Mouse (Mus musculus): Measurements from ENCODE around the gene Glb1l2. TPM values are rescaled to one million over a fixed set of nuclear protein-coding genes. Genes with fewer than 3 reads are reported as not detected.

Glb1l2 gene
- total and polyA plus RNA-seq, 2 experiments from 2014 or later: 2.6 to 2.8 TPM

DNA sequence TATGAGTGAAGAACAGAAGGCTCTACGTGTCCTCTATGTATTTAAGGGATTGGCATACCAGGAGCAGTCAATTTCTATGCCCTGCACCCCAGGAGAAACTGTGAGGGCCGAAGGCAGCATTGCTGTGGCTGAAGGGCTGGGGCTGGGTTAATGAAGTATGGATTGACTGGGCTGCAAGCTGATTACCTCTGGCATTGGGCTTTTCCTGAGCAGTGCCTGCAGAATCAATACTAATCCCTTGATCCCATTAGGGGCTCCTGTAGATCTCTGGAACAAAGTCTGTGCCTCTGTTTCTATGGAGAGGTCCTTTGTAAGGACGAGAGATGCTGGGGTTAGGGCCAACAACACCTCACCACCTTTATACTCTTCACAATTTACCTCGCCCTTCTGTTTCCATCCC is 59.1 kb downstream of the Glb1l2 start:
- no peaks in the 10 kb centered on the region for H3K27me3 ChIP-seq (ENCODE audit: insufficient read depth, low read length)
- H3K4me3 ChIP-seq (ENCODE audit: low read depth, low read length): no peak overlapping the region
- H3K9me3 ChIP-seq (ENCODE audit: low read length): no peaks in the 10 kb centered on the region
- H3K36me3 ChIP-seq (ENCODE audit: insufficient read depth, low read length): peaks cover 13% of the 10 kb centered on the region; the same call in 1 of the 2 replicates
- H3K27ac ChIP-seq (ENCODE audit: low read depth, low read length): no peak overlapping the region
- H3K4me2 ChIP-seq (ENCODE audit: low read depth, low read length, poor library complexity, severe bottlenecking): no peak overlapping the region
- whole genome bisulfite sequencing: 14% methylated on average over 4 of the region's 4 CpGs
- H3K4me1 ChIP-seq (ENCODE audit: insufficient read depth, low read length): no peaks in the 10 kb centered on the region
- no peak for DNase-seq (ENCODE audit: low spot score)
- no peak overlapping the region for H3K9ac ChIP-seq (replicated peaks; ENCODE audit: low read length, poor library complexity, severe bottlenecking)
- ATAC-seq (ENCODE audit: low FRiP score): no peak
- TF ChIP-seq CTCF (IDR thresholded peaks at IDR 0.05): no peak

DNA sequence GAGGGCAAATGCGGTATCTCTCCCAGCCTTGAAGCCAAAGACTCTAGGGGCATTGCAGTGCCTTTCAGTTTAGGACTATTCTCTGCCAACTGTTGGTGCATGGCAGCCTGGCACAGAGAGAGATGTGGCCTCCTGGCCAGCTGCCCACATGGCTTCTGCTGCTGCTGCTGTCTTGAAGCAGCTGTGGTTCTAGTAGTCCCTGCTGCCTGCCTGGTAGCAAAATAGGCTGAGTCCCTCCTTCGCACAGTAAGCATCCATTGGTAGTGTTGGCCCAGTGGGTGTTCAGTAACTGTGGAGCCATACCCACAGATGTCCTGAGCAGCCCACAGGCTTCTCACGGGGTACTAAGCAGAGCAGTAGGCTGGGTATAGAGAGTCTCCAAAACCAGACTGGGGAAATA is 63.5 kb downstream of the Glb1l2 start:
- H3K36me3 ChIP-seq (ENCODE audit: insufficient read depth, low read length): no peaks in the 10 kb centered on the region
- peaks cover 1% of the 10 kb centered on the region; the same call in 1 of the 2 replicates for H3K4me1 ChIP-seq (ENCODE audit: insufficient read depth, low read length)
- 83% methylated on average over 3 of the region's 3 CpGs for WGBS
- no peaks in the 10 kb centered on the region for H3K27me3 ChIP-seq (ENCODE audit: insufficient read depth, low read length)
- no peak overlapping the region for H3K4me2 ChIP-seq (ENCODE audit: low read depth, low read length, poor library complexity, severe bottlenecking)
- H3K9ac ChIP-seq (replicated peaks; ENCODE audit: low read length, poor library complexity, severe bottlenecking): no peak overlapping the region
- DNase-seq (ENCODE audit: low spot score): peak; percentile 77
- TF ChIP-seq CTCF (IDR thresholded peaks at IDR 0.05): no peak
- H3K9me3 ChIP-seq (ENCODE audit: low read length): no peaks in the 10 kb centered on the region
- 0 out of 2 replicates have a peak, but pooled peaks have one; percentile 10 for ATAC-seq (ENCODE audit: low FRiP score)
- no peak overlapping the region for H3K4me3 ChIP-seq (ENCODE audit: low read depth, low read length)
- H3K27ac ChIP-seq (ENCODE audit: low read depth, low read length): no peak overlapping the region

GRCm38 (mm10) chr9:26737116-26737515 is 69.2 kb downstream of the Glb1l2 start:
- Histone ChIP-seq H3K4me3 (ENCODE audit: low read depth, low read length) (peak overlapping the region; percentile 22; the same call in 1 of the 2 replicates), H3K27ac (ENCODE audit: low read depth, low read length) (no peak overlapping the region), H3K36me3 (ENCODE audit: insufficient read depth, low read length) (no peaks in the 10 kb centered on the region), H3K4me2 (ENCODE audit: low read depth, low read length, poor library complexity, severe bottlenecking) (peak overlapping the region; percentile 83), H3K9ac (replicated peaks; ENCODE audit: low read length, poor library complexity, severe bottlenecking) (peak overlapping the region; percentile 24; the same call in 1 of the 2 replicates), H3K27me3 (ENCODE audit: insufficient read depth, low read length) (no peaks in the 10 kb centered on the region), H3K4me1 (ENCODE audit: insufficient read depth, low read length) (peaks cover 17% of the 10 kb centered on the region; the same call in 1 of the 2 replicates), H3K9me3 (ENCODE audit: low read length) (no peaks in the 10 kb centered on the region)
- 28% methylated on average over 5 of the region's 5 CpGs for WGBS
- no peak for TF ChIP-seq CTCF (IDR thresholded peaks at IDR 0.05)
- ATAC-seq (ENCODE audit: low FRiP score) (no peak), DNase-seq (ENCODE audit: low spot score) (peak; percentile 72)

GRCm38 (mm10) chr9:26733986-26734385 is 72.3 kb downstream of the Glb1l2 start:
- DNase-seq (ENCODE audit: low spot score) (peak; percentile 54), ATAC-seq (ENCODE audit: low FRiP score) (peak; percentile 71)
- peak overlapping the region; percentile 88 for H3K4me3 ChIP-seq (ENCODE audit: low read depth, low read length)
- 0% methylated on average over 29 of the region's 37 CpGs for WGBS
- peaks cover 17% of the 10 kb centered on the region; the same call in 1 of the 2 replicates for H3K4me1 ChIP-seq (ENCODE audit: insufficient read depth, low read length)
- H3K4me2 ChIP-seq (ENCODE audit: low read depth, low read length, poor library complexity, severe bottlenecking): peak overlapping the region; percentile 83
- H3K27me3 ChIP-seq (ENCODE audit: insufficient read depth, low read length): no peaks in the 10 kb centered on the region
- no peaks in the 10 kb centered on the region for H3K9me3 ChIP-seq (ENCODE audit: low read length)
- TF ChIP-seq CTCF (IDR thresholded peaks at IDR 0.05): no peak
- peak overlapping the region; percentile 97 for H3K9ac ChIP-seq (replicated peaks; ENCODE audit: low read length, poor library complexity, severe bottlenecking)
- H3K27ac ChIP-seq (ENCODE audit: low read depth, low read length): peak overlapping the region; percentile 91
- H3K36me3 ChIP-seq (ENCODE audit: insufficient read depth, low read length): no peaks in the 10 kb centered on the region

DNA sequence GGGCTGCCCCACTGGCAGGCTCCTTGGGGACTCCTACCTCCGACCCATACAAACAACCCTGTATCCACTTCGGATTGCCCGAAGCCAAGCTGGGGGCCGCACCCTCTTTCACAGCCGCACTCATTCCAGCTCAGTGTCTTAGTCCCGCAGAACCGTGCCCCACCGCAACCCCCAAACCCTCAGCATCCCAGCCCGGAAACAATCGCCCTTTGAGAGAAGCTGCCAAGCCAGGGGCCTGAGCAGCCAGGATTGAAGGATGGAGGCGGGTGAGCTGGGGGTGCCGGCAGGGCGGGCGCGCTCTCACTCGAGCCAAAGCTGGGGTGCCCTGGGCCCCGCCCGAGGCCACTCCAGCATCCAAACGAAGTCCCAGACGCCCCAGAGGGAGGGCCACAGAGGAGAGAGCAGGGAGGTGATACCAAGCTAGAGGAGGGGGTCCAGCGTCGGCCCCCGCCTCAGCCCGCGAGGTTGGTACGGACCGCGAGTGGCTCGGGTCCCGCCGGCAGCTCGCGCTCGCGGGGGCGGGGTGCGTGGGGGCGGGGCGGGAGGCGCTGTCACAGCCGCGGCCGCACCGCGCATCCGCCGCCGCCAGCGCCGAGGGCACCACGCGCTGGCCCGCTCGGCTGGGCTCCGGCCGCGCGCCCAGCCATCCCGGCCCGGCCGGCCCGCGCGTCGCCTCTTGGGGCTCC is 72.9 kb downstream of the Glb1l2 start, which contains the start of gene B3gat1:
B3gat1 (plus strand) TSS at position 523 of the 686 bp plus-strand sequence.
- Histone ChIP-seq H3K27ac (ENCODE audit: low read depth, low read length) (peak within 1 kb of the TSS; percentile 91), H3K4me2 (ENCODE audit: low read depth, low read length, poor library complexity, severe bottlenecking) (peak within 1 kb of the TSS; percentile 83), H3K36me3 (ENCODE audit: insufficient read depth, low read length) (no peaks in the 10 kb centered on the region), H3K27me3 (ENCODE audit: insufficient read depth, low read length) (no peaks in the 10 kb centered on the region), H3K4me3 (ENCODE audit: low read depth, low read length) (peak within 1 kb of the TSS; percentile 88), H3K9ac (replicated peaks; ENCODE audit: low read length, poor library complexity, severe bottlenecking) (peak within 1 kb of the TSS; percentile 97), H3K4me1 (ENCODE audit: insufficient read depth, low read length) (peaks cover 17% of the 10 kb centered on the region; the same call in 1 of the 2 replicates), H3K9me3 (ENCODE audit: low read length) (no peaks in the 10 kb centered on the region)
- no peak for TF ChIP-seq CTCF (IDR thresholded peaks at IDR 0.05)
- DNase-seq (ENCODE audit: low spot score) (peak; percentile 89), ATAC-seq (ENCODE audit: low FRiP score) (peak; percentile 91)
- WGBS: under 1% methylated on average over 41 of the region's 65 CpGs

- ATAC-seq (ENCODE audit: low FRiP score): no peak
- Histone ChIP-seq H3K4me2 (ENCODE audit: low read depth, low read length, poor library complexity, severe bottlenecking) (no peak overlapping the region), H3K27me3 (ENCODE audit: insufficient read depth, low read length) (no peaks in the 10 kb centered on the region), H3K9me3 (ENCODE audit: low read length) (no peaks in the 10 kb centered on the region), H3K36me3 (ENCODE audit: insufficient read depth, low read length) (no peaks in the 10 kb centered on the region), H3K27ac (ENCODE audit: low read depth, low read length) (no peak overlapping the region), H3K4me1 (ENCODE audit: insufficient read depth, low read length) (no peaks in the 10 kb centered on the region), H3K4me3 (ENCODE audit: low read depth, low read length) (no peak overlapping the region), H3K9ac (replicated peaks; ENCODE audit: low read length, poor library complexity, severe bottlenecking) (no peak overlapping the region)
- peak; percentile 65 for DNase-seq (ENCODE audit: low spot score)
- 69% methylated on average over 2 of the region's 2 CpGs for WGBS
- TF ChIP-seq CTCF (IDR thresholded peaks at IDR 0.05): no peak
These were observed 77.7 kb downstream of the Glb1l2 start for GRCm38 (mm10) chr9:26728556-26728955.
